Mouse (Mus musculus) layer of hippocampus, adult 8-10 months (tissue): ENCODE results near the gene Slc50a1. TPM values are rescaled to one million over a fixed set of nuclear protein-coding genes. Genes with fewer than 3 reads are reported as not detected.

Experiments
- DNase-seq, 2 experiments: peaks; one replicate each; pipeline ENCODE4 v3.0.0; 2022; ENCODE audit warnings: low spot score in 2 of 2
- total RNA-seq, 4 experiments: library from RNA; stranded (reverse); gene quantifications; 2 replicates each; pipeline ENCODE4 v1.2.4; 2022

Slc50a1 gene
- total RNA-seq, 4 experiments from 2014 or later: 51.8 to 69.9 (median 58.2) TPM

GRCm38 (mm10) chr3:89295685-89296230, 25.4 kb upstream of the Slc50a1 start:
- DNase-seq: no peak

GRCm38 (mm10) chr3:89294195-89294594, 23.8 kb upstream of the Slc50a1 start:
- DNase-seq: no peak

- DNase-seq: no peak
Observed at GRCm38 (mm10) chr3:89293247-89293918, 23.0 kb upstream of the Slc50a1 start.

- DNase-seq: no peak
Observed at GRCm38 (mm10) chr3:89292303-89292702, 21.9 kb upstream of the Slc50a1 start.

GRCm38 (mm10) chr3:89291874-89292273, 21.5 kb upstream of the Slc50a1 start:
- no peak for DNase-seq

GRCm38 (mm10) chr3:89288503-89288928, 18.1 kb upstream of the Slc50a1 start:
- no peak for DNase-seq

- no peak for DNase-seq
Observed at GRCm38 (mm10) chr3:89287286-89287685, 16.9 kb upstream of the Slc50a1 start.

- no peak for DNase-seq
Observed at GRCm38 (mm10) chr3:89285526-89285925, 15.2 kb upstream of the Slc50a1 start.

- DNase-seq: no peak
Observed at GRCm38 (mm10) chr3:89284261-89284660, 13.9 kb upstream of the Slc50a1 start.

- no peak for DNase-seq
Observed at GRCm38 (mm10) chr3:89282291-89282643, 11.9 kb upstream of the Slc50a1 start.

GRCm38 (mm10) chr3:89281579-89282290, 11.4 kb upstream of the Slc50a1 start:
- peak in 1 of 2 experiments; percentile 81 for DNase-seq

- no peak for DNase-seq
Observed at GRCm38 (mm10) chr3:89280606-89281511, 10.5 kb upstream of the Slc50a1 start, which contains the start of gene Efna1. Gene Efna1, minus strand, starts transcription at chr3:89281142.

- DNase-seq: peak in 1 of 2 experiments; percentile 67
Observed at GRCm38 (mm10) chr3:89280050-89280605, 9.8 kb upstream of the Slc50a1 start.

GRCm38 (mm10) chr3:89279153-89279890, 9.0 kb upstream of the Slc50a1 start:
- DNase-seq: peak; percentile 78 to 84

- DNase-seq: no peak
Observed at GRCm38 (mm10) chr3:89278643-89279042, 8.3 kb upstream of the Slc50a1 start.

- DNase-seq: no peak
Observed at GRCm38 (mm10) chr3:89278107-89278506, 7.7 kb upstream of the Slc50a1 start.

GRCm38 (mm10) chr3:89277281-89278021, 7.1 kb upstream of the Slc50a1 start:
- DNase-seq: no peak

- no peak for DNase-seq
Observed at GRCm38 (mm10) chr3:89276061-89276460, 5.7 kb upstream of the Slc50a1 start.

GRCm38 (mm10) chr3:89271760-89272159, 1.4 kb upstream of the Slc50a1 start:
- DNase-seq: no peak

- peak; percentile 68 to 71 for DNase-seq
Observed at GRCm38 (mm10) chr3:89270891-89271290, 521 bp upstream of the Slc50a1 start.
